Mouse (Mus musculus) cortical plate, adult 2 months (tissue): Measurements from ENCODE around the gene Epb41.

Experiments used
- CTCF ChIP-seq: fragments of 200-500 bp; IDR thresholded peaks from 2 replicates; pipeline ENCODE4 v1.5.1; 2011; ENCODE audit warnings: mild to moderate bottlenecking, control low read depth, low read length; ENCODE audit not compliant: insufficient read depth; ENCODE audit errors: extremely low read depth
- POLR2A ChIP-seq: fragments of 200-500 bp; IDR thresholded peaks from 2 replicates; pipeline ENCODE4 v1.6.1; 2011; ENCODE audit warnings: mild to moderate bottlenecking, low read length, control low read depth; ENCODE audit not compliant: insufficient read depth; ENCODE audit errors: extremely low read depth

- TF ChIP-seq CTCF, result no peak
- TF ChIP-seq POLR2A, result no peak
Observed at GRCm38 (mm10) chr4:132071674-132072073, 3.4 kb downstream of the Epb41 start.
